Mouse (Mus musculus) MEL (cell line): Measurements from ENCODE around the gene Rhox7a. TPM values are rescaled to one million over a fixed set of nuclear protein-coding genes. Genes with fewer than 3 reads are reported as not detected.
"Not testable (repeated sequence)": the region's sequence is repeated elsewhere in the genome, so short reads cannot be mapped to it uniquely, and the experiment has no call there.

Experiments
- DNase-seq: peaks from one replicate; pipeline ENCODE4 v3.0.0; 2011; ENCODE audit warnings: low read depth, low spot score
- H3K27ac ChIP-seq: 2 replicates; pipeline ENCODE4 v1.5.1; 2012; ENCODE audit warnings: low read depth, mild to moderate bottlenecking, control low read depth, low read length, moderate library complexity; ENCODE audit not compliant: control insufficient read depth
- H3K27me3 ChIP-seq, 2 experiments: fragments of 150-350 bp in 1 of 2; sonication (generic) in 1 of 2; 2 replicates each; pipeline ENCODE4 v1.6.1; 2012; ENCODE audit warnings: low read length in 2 of 2, mild to moderate bottlenecking in 2 of 2, improper control_type of control experiment in 1 of 2, moderate library complexity in 1 of 2; ENCODE audit not compliant: insufficient read depth in 2 of 2, control insufficient read depth in 1 of 2
- H3K36me3 ChIP-seq, 2 experiments: 2 replicates each; pipeline ENCODE4 v1.6.1; 2012 to 2014; ENCODE audit warnings: low read length in 2 of 2, improper control_type of control experiment in 1 of 2, inconsistent platforms in 1 of 2, mild to moderate bottlenecking in 1 of 2; ENCODE audit not compliant: insufficient read depth in 2 of 2, control insufficient read depth in 1 of 2
- H3K4me1 ChIP-seq, 2 experiments: fragments of 150-350 bp in 1 of 2; sonication (generic) in 1 of 2; 2 replicates each; pipeline ENCODE4 v1.6.1; 2012; ENCODE audit warnings: low read length in 2 of 2, improper control_type of control experiment in 1 of 2, mild to moderate bottlenecking in 1 of 2; ENCODE audit not compliant: insufficient read depth in 2 of 2, control insufficient read depth in 1 of 2
- H3K4me3 ChIP-seq, 2 experiments: fragments of 150-350 bp in 1 of 2; sonication (generic) in 1 of 2; 2 replicates each; pipeline ENCODE4 v1.5.1; 2012; ENCODE audit warnings: low read depth in 2 of 2, low read length in 2 of 2, mild to moderate bottlenecking in 2 of 2, moderate library complexity in 2 of 2, control low read depth in 1 of 2, improper control_type of control experiment in 1 of 2; ENCODE audit not compliant: control insufficient read depth in 1 of 2, insufficient read depth in 1 of 2
- H3K79me2 ChIP-seq: 2 replicates; pipeline ENCODE4 v1.6.1; 2012; ENCODE audit warnings: mild to moderate bottlenecking, low read length, moderate library complexity; ENCODE audit not compliant: control insufficient read depth, poor library complexity, insufficient read depth
- H3K9ac ChIP-seq: 2 replicates; pipeline ENCODE4 v1.6.1; 2012; ENCODE audit warnings: low read depth, mild to moderate bottlenecking, control low read depth, low read length, moderate library complexity; ENCODE audit not compliant: control insufficient read depth, poor library complexity, severe bottlenecking
- H3K9me3 ChIP-seq: fragments of 150-350 bp; sonication (generic); replicated peaks from 2 replicates; pipeline ENCODE4 v1.6.1; 2012; ENCODE audit warnings: mild to moderate bottlenecking, low read length, improper control_type of control experiment, moderate library complexity; ENCODE audit not compliant: insufficient read depth
- CHD1 ChIP-seq: IDR thresholded peaks from 2 replicates; pipeline ENCODE4 v1.6.1; 2012; ENCODE audit warnings: low read depth, mild to moderate bottlenecking, inconsistent platforms, low read length, improper control_type of control experiment
- CHD2 ChIP-seq: IDR thresholded peaks from 2 replicates; pipeline ENCODE4 v1.6.1; 2011; ENCODE audit warnings: low read length, improper control_type of control experiment
- ELF1 ChIP-seq: IDR thresholded peaks from 2 replicates; pipeline ENCODE4 v1.6.1; 2014; ENCODE audit warnings: low read depth, mild to moderate bottlenecking, inconsistent platforms, low read length, improper control_type of control experiment, moderate library complexity
- ETS1 ChIP-seq: IDR thresholded peaks from 2 replicates; pipeline ENCODE4 v1.6.1; 2012; ENCODE audit warnings: low read depth, mild to moderate bottlenecking, inconsistent platforms, low read length, improper control_type of control experiment, moderate library complexity
- GABPA ChIP-seq: IDR thresholded peaks from 2 replicates; pipeline ENCODE4 v1.6.1; 2012; ENCODE audit warnings: low read depth, mild to moderate bottlenecking, inconsistent platforms, low read length, improper control_type of control experiment, moderate library complexity
- GATA1 ChIP-seq: IDR thresholded peaks from 2 replicates; pipeline ENCODE4 v1.6.1; 2011; ENCODE audit warnings: low read depth, low read length, improper control_type of control experiment
- JUND ChIP-seq: IDR thresholded peaks from 2 replicates; pipeline ENCODE4 v1.6.1; 2011; ENCODE audit warnings: low read depth, mild to moderate bottlenecking, improper control_type of control experiment, low read length
- KAT2A ChIP-seq: conservative IDR thresholded peaks from 2 replicates; pipeline ENCODE4 v1.6.1; 2012; ENCODE audit warnings: low read depth, low read length, improper control_type of control experiment, inconsistent platforms
- MAZ ChIP-seq: IDR thresholded peaks from 2 replicates; pipeline ENCODE4 v1.6.1; 2012; ENCODE audit warnings: low read depth, mild to moderate bottlenecking, inconsistent platforms, low read length, improper control_type of control experiment
- MEF2A ChIP-seq: IDR thresholded peaks from 2 replicates; pipeline ENCODE4 v1.6.1; 2014; ENCODE audit warnings: low read depth, mild to moderate bottlenecking, inconsistent platforms, low read length, improper control_type of control experiment; ENCODE audit not compliant: poor library complexity, insufficient replicate concordance, severe bottlenecking; ENCODE audit errors: extremely low read depth
- MXI1 ChIP-seq: IDR thresholded peaks from 2 replicates; pipeline ENCODE4 v1.6.1; 2011; ENCODE audit warnings: mild to moderate bottlenecking, low read depth, low read length, improper control_type of control experiment
- NELFE ChIP-seq: IDR thresholded peaks from 2 replicates; pipeline ENCODE4 v1.6.1; 2011; ENCODE audit warnings: low read depth, low read length, improper control_type of control experiment
- POLR2AphosphoS2 ChIP-seq: IDR thresholded peaks from 2 replicates; pipeline ENCODE4 v1.6.1; 2011; ENCODE audit warnings: low read length, improper control_type of control experiment
- TBP ChIP-seq: IDR thresholded peaks from 2 replicates; pipeline ENCODE4 v1.8.0; 2011; ENCODE audit warnings: low read depth, low read length, improper control_type of control experiment
- ZKSCAN1 ChIP-seq: IDR thresholded peaks from 2 replicates; pipeline ENCODE4 v1.6.1; 2012; ENCODE audit warnings: low read depth, mild to moderate bottlenecking, inconsistent platforms, low read length, improper control_type of control experiment, moderate library complexity
- ZNF384 ChIP-seq: IDR thresholded peaks from 2 replicates; pipeline ENCODE4 v1.6.1; 2012; ENCODE audit warnings: low read depth, mild to moderate bottlenecking, inconsistent platforms, low read length, improper control_type of control experiment
- polyA plus RNA-seq, 2 experiments: library from polyadenylated mRNA; stranded (reverse) in 1 of 2; unstranded in 1 of 2; fragments of >175 nt in 1 of 2; fragments of >200 nt in 1 of 2; gene quantifications; 2 replicates each; pipeline versions ENCODE4 v1.2.1 to v1.2.4; 2012; ENCODE audit warnings: low replicate concordance in 2 of 2, low read depth in 1 of 2; ENCODE audit not compliant: insufficient read length in 2 of 2, insufficient read depth in 1 of 2, missing spikeins in 1 of 2
- total RNA-seq: library from RNA; depleted of rRNA; stranded (reverse); fragments of 300-350 nt; gene quantifications from 2 replicates; pipeline ENCODE4 v1.2.3, GENCODE M21; 2012

Rhox7a gene
- total and polyA plus RNA-seq, 3 experiments, result not detected

DNA sequence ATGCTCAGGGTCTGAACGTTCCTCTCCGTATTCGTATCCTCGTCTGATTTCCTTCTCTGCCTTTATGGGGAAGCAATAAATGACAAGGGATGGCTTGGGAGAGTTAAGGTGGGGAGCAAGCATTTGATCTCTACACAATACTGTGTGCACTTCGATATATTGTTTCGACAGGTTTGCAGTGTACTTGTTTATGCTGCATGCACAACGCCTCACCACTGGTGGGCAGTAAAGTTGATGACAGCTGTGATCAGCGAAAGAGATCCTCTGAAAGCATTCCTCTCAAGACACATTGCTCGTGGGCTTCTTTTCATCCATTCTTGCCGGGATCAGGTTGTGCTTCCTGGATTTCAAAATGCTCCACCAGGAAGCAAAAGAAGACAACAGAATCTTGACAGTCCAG, 15.8 kb upstream of the Rhox7a start:
- no peaks in the 10 kb centered on the region for H3K9me3 ChIP-seq
- H3K9ac ChIP-seq, result no peak overlapping the region
- no peaks in the 10 kb centered on the region for H3K36me3 ChIP-seq
- no peak overlapping the region for H3K27ac ChIP-seq
- TF ChIP-seq CHD2 (no peak), MXI1 (no peak)
- TF ChIP-seq, all 39 proteins: peak for 0
- Histone ChIP-seq H3K4me3 (no peak overlapping the region), H3K79me2 (no peaks in the 10 kb centered on the region), H3K4me1 (no peaks in the 10 kb centered on the region), H3K27me3 (no peaks in the 10 kb centered on the region)
- no peak for DNase-seq

- H3K36me3 ChIP-seq, H3K79me2 ChIP-seq, H3K4me1 ChIP-seq, DNase-seq, H3K27ac ChIP-seq, H3K27me3 ChIP-seq, H3K9ac ChIP-seq, H3K9me3 ChIP-seq, H3K4me3 ChIP-seq: not testable (repeated sequence)
These were observed 4.9 kb upstream of the Rhox7a start, which contains the start of gene Rhox6 for GRCm38 (mm10) chrX:37826610-37827009. Gene Rhox6, plus strand, starts transcription at chrX:37826910.

GRCm38 (mm10) chrX:37871641-37872040, 40.2 kb downstream of the Rhox7a start:
- H3K79me2 ChIP-seq, result no peaks in the 10 kb centered on the region
- no peaks in the 10 kb centered on the region for H3K27me3 ChIP-seq
- H3K9me3 ChIP-seq, result no peaks in the 10 kb centered on the region
- H3K4me1 ChIP-seq, result no peaks in the 10 kb centered on the region
- H3K9ac ChIP-seq, result no peak overlapping the region
- TF ChIP-seq GATA1 (no peak), MEF2A (no peak), ZNF384 (no peak), ELF1 (no peak), ETS1 (no peak), NELFE (no peak), JUND (no peak), ZKSCAN1 (no peak), MAZ (no peak), TBP (no peak), GABPA (no peak), CHD1 (no peak), KAT2A (no peak), POLR2AphosphoS2 (no peak)
- TF ChIP-seq, all 39 proteins: peak for 0
- Histone ChIP-seq H3K4me3 (no peak overlapping the region), H3K27ac (no peak overlapping the region), H3K36me3 (no peaks in the 10 kb centered on the region)
- no peak for DNase-seq
